Comparison of ENCODE assay signal across 29 mouse cellular contexts in genomic region chr13:92783551-92783950, GRCm38 (mm10). TPM values are rescaled to one million over a fixed set of nuclear protein-coding genes. Genes with fewer than 3 reads are reported as not detected.
"Had no signal": no experiment of that assay in that cellular context is flagged by ENCODE, and none has a peak within 500 bp of the region (broad histone marks: within the 10 kb centered on the region; RNA-seq: fewer than 3 reads in every experiment).

No protein-coding gene starts in this region.

- ATAC-seq: forebrain, embryonic 13.5 days; forebrain, embryonic 14.5 days; forebrain, embryonic 15.5 days; forebrain, embryonic 16.5 days; forebrain, postnatal 0 days had no signal

- H3K36me3 ChIP-seq: embryonic facial prominence, embryonic 10.5 days; embryonic facial prominence, embryonic 12.5 days; embryonic facial prominence, embryonic 13.5 days; embryonic facial prominence, embryonic 15.5 days; forebrain, embryonic 10.5 days; forebrain, embryonic 12.5 days; forebrain, embryonic 15.5 days had no signal

- H3K4me2 ChIP-seq: embryonic facial prominence, embryonic 12.5 days; embryonic facial prominence, embryonic 13.5 days; embryonic facial prominence, embryonic 15.5 days; forebrain, embryonic 12.5 days; forebrain, embryonic 13.5 days; forebrain, embryonic 15.5 days had no signal

- DNase-seq: cerebellum, adult 2 months; cerebellum, adult 8-10 months; cerebellum, adult 9-10 months; cerebellum, adult 9-11 months; cerebellum, postnatal 10 days; cerebellum, postnatal 14 days; cerebellum, postnatal 25 days; cerebellum, postnatal 36 days; forebrain, postnatal 0 days; gastrocnemius, adult 2 months; gastrocnemius, postnatal 10 days; gastrocnemius, postnatal 14 days; gastrocnemius, postnatal 25 days; gastrocnemius, postnatal 36 days; heart, adult 18-20 months; heart, adult 2 months had no signal

- H3K9me3 ChIP-seq: embryonic facial prominence, embryonic 10.5 days; embryonic facial prominence, embryonic 12.5 days; embryonic facial prominence, embryonic 13.5 days; embryonic facial prominence, embryonic 15.5 days; forebrain, embryonic 10.5 days; forebrain, embryonic 12.5 days; forebrain, embryonic 13.5 days; forebrain, embryonic 15.5 days had no signal

- H3K27me3 ChIP-seq: embryonic facial prominence, embryonic 12.5 days; embryonic facial prominence, embryonic 13.5 days; embryonic facial prominence, embryonic 15.5 days; forebrain, embryonic 12.5 days; forebrain, embryonic 13.5 days; forebrain, embryonic 15.5 days had no signal

- H3K4me3 ChIP-seq: embryonic facial prominence, embryonic 10.5 days; embryonic facial prominence, embryonic 12.5 days; embryonic facial prominence, embryonic 13.5 days; embryonic facial prominence, embryonic 15.5 days; erythroblast, embryonic 14.5 days; forebrain, embryonic 10.5 days; forebrain, embryonic 12.5 days; forebrain, embryonic 13.5 days; forebrain, embryonic 15.5 days; gastrocnemius, adult 2 months; heart, adult 2 months had no signal

- H3K27ac ChIP-seq: embryonic facial prominence, embryonic 10.5 days; embryonic facial prominence, embryonic 12.5 days; embryonic facial prominence, embryonic 13.5 days; embryonic facial prominence, embryonic 15.5 days; forebrain, embryonic 10.5 days; forebrain, embryonic 12.5 days; forebrain, embryonic 13.5 days; forebrain, embryonic 15.5 days; gastrocnemius, adult 2 months; heart, adult 2 months had no signal

- H3K9ac ChIP-seq: embryonic facial prominence, embryonic 12.5 days; embryonic facial prominence, embryonic 13.5 days; embryonic facial prominence, embryonic 15.5 days; forebrain, embryonic 12.5 days; forebrain, embryonic 13.5 days; forebrain, embryonic 15.5 days; forebrain, postnatal 0 days had no signal

- H3K4me1 ChIP-seq: forebrain, embryonic 15.5 days had no signal

RNA-seq across cellular contexts. Expression of gene Thbs4, which starts 11.1 kb away (rescaled TPM):
- total RNA-seq: common myeloid progenitor, adult 5-6 weeks; granulocyte monocyte progenitor cell, adult 5-6 weeks had no signal
- polyA plus RNA-seq: erythroblast, embryonic 14.5 days had no signal
